Mouse (Mus musculus) midbrain, embryonic 13.5 days (tissue): Measurements from ENCODE around the gene Mccc2. TPM values are rescaled to one million over a fixed set of nuclear protein-coding genes. Genes with fewer than 3 reads are reported as not detected.

ENCODE experiments used
- ATAC-seq: fragments of 200-750 bp; cut with Nextera tagmentation; 2 replicates; pipeline ENCODE4 v1.8.0; 2017; ENCODE audit warnings: mild to moderate bottlenecking, moderate TSS enrichment, moderate library complexity
- H3K27ac ChIP-seq: fragments of 300-500 bp; sonication (generic); 2 replicates; pipeline ENCODE4 v1.5.1; 2015; ENCODE audit warnings: inconsistent platforms, mild to moderate bottlenecking, moderate library complexity
- H3K27me3 ChIP-seq: fragments of 300-500 bp; sonication (generic); 2 replicates; pipeline ENCODE4 v1.6.1; 2015; ENCODE audit warnings: mild to moderate bottlenecking, inconsistent platforms
- H3K36me3 ChIP-seq: fragments of 300-500 bp; sonication (generic); 2 replicates; pipeline ENCODE4 v1.6.1; 2015; ENCODE audit warnings: mild to moderate bottlenecking, inconsistent platforms
- H3K4me1 ChIP-seq: fragments of 300-500 bp; sonication (generic); replicated peaks from 2 replicates; pipeline ENCODE4 v1.6.1; 2015; ENCODE audit warnings: inconsistent platforms
- H3K4me2 ChIP-seq: fragments of 300-500 bp; sonication (generic); replicated peaks from 2 replicates; pipeline ENCODE4 v1.6.1; 2015; ENCODE audit warnings: moderate library complexity, mild to moderate bottlenecking, inconsistent platforms
- H3K4me3 ChIP-seq: fragments of 300-500 bp; sonication (generic); replicated peaks from 2 replicates; pipeline ENCODE4 v1.5.1; 2015; ENCODE audit warnings: mild to moderate bottlenecking, inconsistent platforms
- H3K9ac ChIP-seq: fragments of 300-500 bp; sonication (generic); replicated peaks from 2 replicates; pipeline ENCODE4 v1.6.1; 2015; ENCODE audit warnings: mild to moderate bottlenecking, inconsistent platforms
- H3K9me3 ChIP-seq: fragments of 300-500 bp; sonication (generic); 2 replicates; pipeline ENCODE4 v1.6.1; 2016; ENCODE audit warnings: mild to moderate bottlenecking, inconsistent platforms
- WGBS: fragments of 180-500 bp; shearing (Covaris S2); methylation state at CpG from one replicate; pipeline ENCODE4 v1.1.7; 2015; 5-methylcytosine and 5-hydroxymethylcytosine counted together
- polyA plus RNA-seq: library from polyadenylated mRNA; unstranded; fragments of >200 nt; fragmentation: Nextera tagmentation; extraction: Ambion mirVana; gene quantifications from 2 replicates; pipeline ENCODE4 v1.2.1, GENCODE M21; 2015

The Mccc2 gene
- polyA plus RNA-seq, 1 experiment from 2014 or later: 32.8 TPM

- no peak overlapping the region for H3K4me3 ChIP-seq
- H3K4me1 ChIP-seq: peaks cover 36% of the 10 kb centered on the region
- 29% methylated on average over 3 of the region's 3 CpGs for WGBS
- H3K9me3 ChIP-seq: no peaks in the 10 kb centered on the region
- no peak overlapping the region for H3K4me2 ChIP-seq
- 0 out of 2 replicates have a peak, but pooled peaks have one; percentile 41 for ATAC-seq
- no peak overlapping the region for H3K9ac ChIP-seq
- H3K36me3 ChIP-seq: no peaks in the 10 kb centered on the region
- H3K27ac ChIP-seq: peak overlapping the region; percentile 45
- H3K27me3 ChIP-seq: no peaks in the 10 kb centered on the region
These were observed 77.7 kb downstream of the Mccc2 start for GRCm38 (mm10) chr13:99937741-99938140.

DNA sequence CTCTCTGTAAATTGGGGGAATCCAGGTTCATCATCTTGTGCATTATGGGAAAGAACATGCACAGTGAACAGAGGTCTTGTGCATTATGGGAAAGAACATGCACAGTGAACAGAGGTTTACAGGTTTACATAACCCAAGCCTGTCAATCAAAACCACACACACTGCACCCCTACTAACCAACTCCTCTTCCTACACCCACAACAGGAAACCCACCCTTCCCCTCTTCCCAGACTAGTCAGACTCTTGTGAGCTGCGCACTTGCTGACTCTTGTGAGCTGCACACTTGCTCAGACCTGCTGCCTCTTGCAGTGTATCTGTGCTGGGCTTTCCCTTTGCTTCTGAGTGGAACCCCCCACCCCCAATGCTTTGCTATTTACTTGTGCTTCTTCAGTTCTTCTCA lies 83.0 kb downstream of the Mccc2 start:
- Histone ChIP-seq H3K9me3 (no peaks in the 10 kb centered on the region), H3K4me1 (0 out of 2 replicates have a peak, but pooled peaks cover 1% of the 10 kb centered on the region), H3K9ac (no peak overlapping the region), H3K4me3 (no peak overlapping the region), H3K27me3 (no peaks in the 10 kb centered on the region), H3K36me3 (no peaks in the 10 kb centered on the region), H3K27ac (no peak overlapping the region), H3K4me2 (no peak overlapping the region)
- WGBS: 90% methylated on average over 1 of the region's 1 CpGs
- ATAC-seq: no peak

GRCm38 (mm10) chr13:99931502-99931901 lies 83.9 kb downstream of the Mccc2 start:
- no peak overlapping the region for H3K27ac ChIP-seq
- no peak overlapping the region for H3K9ac ChIP-seq
- no peaks in the 10 kb centered on the region for H3K4me1 ChIP-seq
- no peaks in the 10 kb centered on the region for H3K9me3 ChIP-seq
- 89% methylated on average over 6 of the region's 6 CpGs for WGBS
- no peak for ATAC-seq
- H3K27me3 ChIP-seq: no peaks in the 10 kb centered on the region
- no peak overlapping the region for H3K4me2 ChIP-seq
- H3K4me3 ChIP-seq: no peak overlapping the region
- H3K36me3 ChIP-seq: no peaks in the 10 kb centered on the region

GRCm38 (mm10) chr13:99926249-99926648 lies 89.2 kb downstream of the Mccc2 start:
- Histone ChIP-seq H3K9me3 (no peaks in the 10 kb centered on the region), H3K27ac (no peak overlapping the region), H3K4me3 (no peak overlapping the region), H3K27me3 (no peaks in the 10 kb centered on the region), H3K4me1 (no peaks in the 10 kb centered on the region), H3K36me3 (no peaks in the 10 kb centered on the region), H3K4me2 (no peak overlapping the region), H3K9ac (no peak overlapping the region)
- ATAC-seq: no peak
- 48% methylated on average over 5 of the region's 5 CpGs for whole genome bisulfite sequencing

DNA sequence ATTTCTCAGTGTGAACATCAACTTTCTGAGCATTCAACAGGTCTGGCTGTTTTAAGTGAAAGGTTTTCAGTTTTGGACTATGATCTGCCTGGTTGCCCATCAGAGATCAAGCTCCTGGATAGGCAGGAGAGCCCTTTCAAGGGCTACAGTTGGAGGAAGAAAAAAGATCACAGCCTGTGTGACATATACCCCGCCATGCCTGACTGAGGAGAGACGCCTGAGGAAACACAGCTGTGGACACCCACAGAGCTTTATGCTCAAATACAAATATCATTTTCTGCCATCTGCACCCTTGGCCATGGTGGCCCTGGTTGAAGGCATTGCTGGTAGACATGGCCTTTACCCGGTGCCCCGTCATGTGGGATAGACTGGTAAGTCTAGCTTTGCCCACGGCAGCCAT lies 99.8 kb downstream of the Mccc2 start:
- Histone ChIP-seq H3K36me3 (no peaks in the 10 kb centered on the region), H3K4me2 (no peak overlapping the region), H3K27me3 (no peaks in the 10 kb centered on the region), H3K9me3 (no peaks in the 10 kb centered on the region), H3K4me1 (no peaks in the 10 kb centered on the region), H3K4me3 (no peak overlapping the region), H3K9ac (no peak overlapping the region), H3K27ac (no peak overlapping the region)
- 78% methylated on average over 5 of the region's 5 CpGs for WGBS
- no peak for ATAC-seq

GRCm38 (mm10) chr13:99900965-99901364 lies 114.5 kb downstream of the Mccc2 start, which contains the start of gene Cartpt:
Cartpt (minus strand) TSS chr13:99901091.
- H3K4me3 ChIP-seq: peak within 1 kb of the TSS; percentile 43
- WGBS: 43% methylated on average over 9 of the region's 9 CpGs
- H3K4me2 ChIP-seq: peak within 1 kb of the TSS; percentile 62
- H3K27me3 ChIP-seq: peaks cover 47% of the 10 kb centered on the region
- H3K36me3 ChIP-seq: no peaks in the 10 kb centered on the region
- 0 out of 2 replicates have a peak, but pooled peaks have one; percentile 14 for ATAC-seq
- H3K4me1 ChIP-seq: peaks cover 20% of the 10 kb centered on the region
- no peak within 1 kb of the TSS for H3K27ac ChIP-seq
- H3K9ac ChIP-seq: peak within 1 kb of the TSS; percentile 57
- no peaks in the 10 kb centered on the region for H3K9me3 ChIP-seq

DNA sequence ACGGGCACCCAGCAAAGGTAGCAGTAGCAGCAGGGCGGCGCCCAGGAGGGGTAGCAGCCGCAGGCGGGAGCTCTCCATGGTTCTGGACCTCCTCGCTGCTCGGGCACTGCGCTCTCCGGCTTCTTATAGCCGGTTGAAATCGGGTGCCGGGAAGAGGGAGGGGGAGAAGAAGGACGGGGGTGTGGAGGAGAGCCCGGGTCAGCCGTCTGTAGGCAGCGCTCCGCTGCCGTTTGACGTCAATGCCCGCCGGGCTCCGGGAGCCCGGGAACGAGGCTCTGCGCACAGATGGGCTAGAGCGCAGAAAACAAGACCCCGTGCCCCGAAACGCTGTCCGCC lies 114.9 kb downstream of the Mccc2 start:
- peaks cover 20% of the 10 kb centered on the region for H3K4me1 ChIP-seq
- H3K9me3 ChIP-seq: no peaks in the 10 kb centered on the region
- H3K4me2 ChIP-seq: peak overlapping the region; percentile 62
- ATAC-seq: peak; percentile 87
- no peak overlapping the region for H3K27ac ChIP-seq
- H3K27me3 ChIP-seq: peaks cover 47% of the 10 kb centered on the region
- under 1% methylated on average over 30 of the region's 30 CpGs for WGBS
- peak overlapping the region; percentile 57 for H3K9ac ChIP-seq
- H3K4me3 ChIP-seq: peak overlapping the region; percentile 43
- no peaks in the 10 kb centered on the region for H3K36me3 ChIP-seq

- no peak overlapping the region for H3K27ac ChIP-seq
- 4% methylated on average over 38 of the region's 38 CpGs for WGBS
- H3K9ac ChIP-seq: peak overlapping the region; percentile 57
- peak overlapping the region; percentile 43 for H3K4me3 ChIP-seq
- H3K36me3 ChIP-seq: no peaks in the 10 kb centered on the region
- no peaks in the 10 kb centered on the region for H3K9me3 ChIP-seq
- H3K4me2 ChIP-seq: peak overlapping the region; percentile 62
- H3K27me3 ChIP-seq: peaks cover 47% of the 10 kb centered on the region
- ATAC-seq: peak; percentile 69
- peaks cover 20% of the 10 kb centered on the region for H3K4me1 ChIP-seq
These were observed 115.5 kb downstream of the Mccc2 start for GRCm38 (mm10) chr13:99899670-99900556.

GRCm38 (mm10) chr13:99898816-99899215 lies 116.6 kb downstream of the Mccc2 start:
- no peaks in the 10 kb centered on the region for H3K9me3 ChIP-seq
- H3K9ac ChIP-seq: no peak overlapping the region
- no peak for ATAC-seq
- no peaks in the 10 kb centered on the region for H3K36me3 ChIP-seq
- H3K27ac ChIP-seq: no peak overlapping the region
- peaks cover 20% of the 10 kb centered on the region for H3K4me1 ChIP-seq
- no peak overlapping the region for H3K4me2 ChIP-seq
- WGBS: 20% methylated on average over 14 of the region's 14 CpGs
- peaks cover 47% of the 10 kb centered on the region for H3K27me3 ChIP-seq
- H3K4me3 ChIP-seq: no peak overlapping the region

Other genes starting within 250 kb of the Mccc2 start
- gene Cartpt, start 114.5 kb downstream of the Mccc2 start, polyA plus RNA-seq: 24.8 and 27.1 TPM in 2 replicates
- 26.8 and 30.6 TPM in 2 replicates for gene Bdp1, start 88.4 kb upstream of the Mccc2 start, polyA plus RNA-seq
- gene Serf1, start 92.4 kb upstream of the Mccc2 start, polyA plus RNA-seq: 415 and 465 TPM in 2 replicates
- gene Smn1, start 109.2 kb upstream of the Mccc2 start, polyA plus RNA-seq: 50.0 and 52.8 TPM in 2 replicates
- 0.09 and 0.31 TPM in 2 replicates for gene Naip2, start 186.5 kb upstream of the Mccc2 start, polyA plus RNA-seq
- 0.07 and 0.14 TPM in 2 replicates for gene Naip5, start 230.7 kb upstream of the Mccc2 start, polyA plus RNA-seq